Mouse (Mus musculus) G1E (cell line): ENCODE data around the gene C730034F03Rik.

Source experiments
- CTCF ChIP-seq: IDR thresholded peaks from 2 replicates; pipeline ENCODE4 v1.5.1; 2012; ENCODE audit warnings: low read depth, low read length, inconsistent platforms, mixed read lengths
- GATA1 ChIP-seq: IDR thresholded peaks from 2 replicates; pipeline ENCODE4 v1.6.1; 2012; ENCODE audit warnings: borderline replicate concordance, low read length, inconsistent platforms, mixed read lengths

- TF ChIP-seq CTCF = no peak
- TF ChIP-seq GATA1 = no peak
Observed at GRCm38 (mm10) chr15:89461321-89461720, 31.9 kb downstream of the C730034F03Rik start.
